Mouse (Mus musculus): ENCODE results near the gene Il16. TPM values are rescaled to one million over a fixed set of nuclear protein-coding genes. Genes with fewer than 3 reads are reported as not detected.
A peak's percentile ranks its signal among the peaks of the same experiment; 100 is the strongest.

The Il16 gene
- total RNA-seq, 2 experiments from 2014 or later: 18.6 to 66.4 TPM

DNA sequence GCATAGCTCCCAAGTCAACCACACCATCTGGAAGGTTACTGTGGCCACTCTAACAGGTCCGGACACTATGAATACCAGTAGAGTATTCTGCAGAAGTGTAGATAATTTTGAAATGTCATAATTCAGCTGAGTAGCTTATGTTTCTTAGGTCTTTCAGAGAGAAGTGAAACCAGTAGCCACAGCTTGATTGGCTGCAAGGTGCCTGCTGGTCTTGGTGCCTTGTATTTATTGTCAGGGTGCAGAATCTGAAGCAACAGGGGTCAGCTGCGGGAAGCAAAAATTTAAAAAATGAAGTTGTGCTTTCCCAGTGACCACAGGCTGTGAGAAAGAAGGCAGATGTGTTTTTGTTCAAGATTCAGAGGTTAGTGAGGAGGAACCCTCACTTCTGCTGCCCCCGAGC lies 129.3 kb downstream of the Il16 start:
- ATAC-seq (replicated peaks; ENCODE audit: poor library complexity): peak; percentile 91

DNA sequence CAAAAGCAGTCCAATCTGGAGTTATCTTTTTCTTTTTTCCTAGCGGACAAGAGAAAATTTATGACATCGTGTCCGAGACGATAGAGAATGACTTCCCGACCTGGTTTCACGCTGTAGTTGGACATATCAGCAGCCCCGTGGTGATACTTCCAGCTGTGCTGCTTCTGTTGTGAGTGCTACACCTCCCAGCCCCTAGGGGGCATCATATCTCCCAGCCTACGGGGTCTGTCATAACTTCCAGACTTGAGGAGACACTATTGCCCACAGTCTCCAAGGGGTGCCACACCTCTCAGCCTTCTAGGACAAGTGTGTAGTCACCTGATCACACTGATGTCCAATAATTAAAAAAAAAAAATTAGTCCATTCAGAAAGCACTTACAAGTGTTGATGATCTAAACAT lies 129.7 kb downstream of the Il16 start:
- peak; percentile 58 for ATAC-seq (replicated peaks; ENCODE audit: poor library complexity)

DNA sequence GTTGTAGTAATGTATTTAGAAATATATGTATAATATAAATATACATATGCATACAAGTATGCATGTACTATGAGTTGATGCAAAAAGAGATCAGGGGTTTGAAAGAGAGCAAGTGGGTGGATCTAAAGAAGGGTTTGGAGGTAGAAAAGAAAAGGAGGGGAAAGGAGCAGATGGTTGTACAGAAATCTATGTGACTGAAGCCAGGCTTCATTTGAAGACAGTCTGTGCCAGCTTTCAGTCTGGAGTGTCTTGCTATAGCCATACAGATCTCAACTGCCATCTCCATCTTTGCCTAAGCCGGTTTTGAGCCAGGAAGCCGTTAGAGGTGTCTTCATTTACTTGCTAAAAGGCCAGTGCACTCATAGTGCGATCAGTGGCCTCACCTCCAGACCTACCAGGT lies 130.3 kb downstream of the Il16 start:
- ATAC-seq (replicated peaks; ENCODE audit: poor library complexity): no peak

DNA sequence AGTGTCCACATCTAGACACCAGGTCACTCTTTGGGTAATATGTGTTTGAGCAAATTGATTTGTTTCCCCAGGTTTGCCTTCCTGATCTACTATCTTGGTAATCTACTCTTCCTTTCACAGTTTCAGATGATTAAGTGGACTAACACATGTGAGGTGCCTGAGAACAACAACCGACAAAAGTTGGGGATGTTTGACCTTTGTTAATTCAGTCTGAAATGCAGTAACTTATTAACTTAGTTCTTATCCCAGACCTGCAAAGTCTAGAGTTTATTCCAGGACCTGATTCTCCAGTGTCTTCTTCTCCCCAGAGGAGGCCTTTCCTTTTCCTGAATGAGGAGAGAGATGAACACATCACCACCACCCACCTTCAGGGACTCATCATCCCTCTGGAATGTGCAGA lies 133.6 kb downstream of the Il16 start:
- ATAC-seq (replicated peaks; ENCODE audit: poor library complexity): no peak

DNA sequence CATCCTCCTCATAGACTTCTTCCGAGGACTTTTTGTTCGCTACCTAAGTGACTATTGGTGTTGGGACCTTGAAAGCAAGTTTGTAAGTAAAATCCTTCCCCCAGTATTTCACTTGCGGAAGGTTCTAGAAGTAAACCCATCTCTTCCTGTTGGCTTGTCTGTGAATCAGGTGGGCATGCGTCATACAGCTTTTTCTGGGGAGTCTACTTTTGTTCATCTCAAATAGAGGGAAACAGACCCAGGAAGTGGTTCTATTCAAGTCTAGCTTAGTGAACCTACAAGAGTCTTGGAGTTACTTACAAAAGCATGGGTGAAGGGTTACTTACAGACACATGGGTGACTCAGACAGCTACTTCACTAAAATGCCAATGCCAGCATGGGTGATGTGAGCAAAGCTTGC lies 135.6 kb downstream of the Il16 start:
- no peak for ATAC-seq (replicated peaks; ENCODE audit: poor library complexity)

DNA sequence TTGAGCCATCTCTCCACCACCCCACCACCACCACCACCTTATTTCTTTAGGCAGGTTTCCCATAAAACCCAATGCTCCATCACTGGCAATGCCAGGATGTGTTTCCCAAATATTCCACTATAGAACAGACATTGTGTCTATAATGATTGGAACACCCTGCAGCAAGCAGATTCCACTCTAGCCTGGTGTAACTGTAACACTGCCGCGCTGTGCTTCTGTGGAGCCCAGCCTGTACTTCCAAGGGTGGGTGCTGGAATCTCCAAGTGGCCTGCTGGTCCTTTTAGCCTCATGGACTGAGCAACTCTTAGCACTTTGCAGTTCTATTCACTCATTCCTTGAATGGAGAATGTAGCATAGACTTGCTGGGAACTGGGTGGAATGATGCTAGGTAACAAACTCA lies 138.7 kb downstream of the Il16 start:
- no peak for ATAC-seq (replicated peaks; ENCODE audit: poor library complexity)

DNA sequence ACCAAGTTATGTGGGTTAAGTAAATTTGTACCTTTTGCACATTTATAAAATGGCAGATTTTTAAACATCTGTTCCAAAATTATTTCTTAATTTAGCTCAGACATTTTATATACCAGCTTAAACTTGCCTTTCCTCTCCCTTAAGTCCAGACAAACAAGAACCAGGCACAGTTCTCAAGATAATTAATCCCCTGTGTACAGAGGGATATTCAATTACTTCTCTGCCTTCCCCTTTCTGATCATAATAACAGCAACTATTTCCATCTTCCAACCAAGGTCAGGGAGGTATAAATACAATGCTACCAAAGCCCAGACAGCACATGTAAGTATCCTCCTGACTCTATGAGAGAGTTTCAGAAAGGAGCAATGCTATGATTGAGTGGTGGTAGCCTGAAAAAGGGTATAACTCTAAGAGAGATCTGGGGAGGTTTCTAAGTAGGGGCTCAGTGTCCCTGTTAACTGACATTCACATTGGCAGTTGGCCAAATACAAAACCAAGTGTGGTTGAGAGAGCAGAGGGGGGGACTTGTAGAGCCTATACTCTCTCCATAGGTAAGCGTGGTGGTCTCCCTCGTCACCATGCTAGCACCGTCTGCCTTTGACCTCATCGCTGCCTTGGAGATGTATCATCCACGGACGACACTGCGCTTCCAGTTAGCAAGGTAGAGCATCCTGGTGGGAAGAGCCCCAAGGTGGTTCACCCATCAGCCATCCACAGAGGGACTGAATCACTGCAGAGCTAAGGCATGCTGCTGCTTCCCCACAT lies 141.2 kb downstream of the Il16 start:
- no peak for ATAC-seq (replicated peaks; ENCODE audit: poor library complexity)

DNA sequence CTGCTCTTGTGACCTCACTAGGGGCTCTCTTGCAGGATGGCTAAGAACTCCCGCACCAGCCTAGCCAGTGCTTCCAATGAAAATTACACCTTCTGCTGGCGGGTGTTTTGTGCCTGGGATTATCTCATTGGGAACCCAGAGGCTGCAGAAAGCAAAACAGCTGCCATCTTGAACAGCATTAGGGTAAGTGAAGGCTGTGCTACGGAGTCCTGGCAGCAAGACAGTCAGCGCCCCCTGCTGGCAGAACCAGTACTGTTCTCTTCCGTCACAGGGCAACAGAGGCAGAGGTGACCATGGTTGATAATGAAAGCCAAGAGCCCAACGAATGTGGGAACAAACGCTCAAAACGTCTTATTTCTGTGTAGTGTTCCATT lies 145.6 kb downstream of the Il16 start:
- peak; percentile 91 for ATAC-seq (replicated peaks; ENCODE audit: poor library complexity)

DNA sequence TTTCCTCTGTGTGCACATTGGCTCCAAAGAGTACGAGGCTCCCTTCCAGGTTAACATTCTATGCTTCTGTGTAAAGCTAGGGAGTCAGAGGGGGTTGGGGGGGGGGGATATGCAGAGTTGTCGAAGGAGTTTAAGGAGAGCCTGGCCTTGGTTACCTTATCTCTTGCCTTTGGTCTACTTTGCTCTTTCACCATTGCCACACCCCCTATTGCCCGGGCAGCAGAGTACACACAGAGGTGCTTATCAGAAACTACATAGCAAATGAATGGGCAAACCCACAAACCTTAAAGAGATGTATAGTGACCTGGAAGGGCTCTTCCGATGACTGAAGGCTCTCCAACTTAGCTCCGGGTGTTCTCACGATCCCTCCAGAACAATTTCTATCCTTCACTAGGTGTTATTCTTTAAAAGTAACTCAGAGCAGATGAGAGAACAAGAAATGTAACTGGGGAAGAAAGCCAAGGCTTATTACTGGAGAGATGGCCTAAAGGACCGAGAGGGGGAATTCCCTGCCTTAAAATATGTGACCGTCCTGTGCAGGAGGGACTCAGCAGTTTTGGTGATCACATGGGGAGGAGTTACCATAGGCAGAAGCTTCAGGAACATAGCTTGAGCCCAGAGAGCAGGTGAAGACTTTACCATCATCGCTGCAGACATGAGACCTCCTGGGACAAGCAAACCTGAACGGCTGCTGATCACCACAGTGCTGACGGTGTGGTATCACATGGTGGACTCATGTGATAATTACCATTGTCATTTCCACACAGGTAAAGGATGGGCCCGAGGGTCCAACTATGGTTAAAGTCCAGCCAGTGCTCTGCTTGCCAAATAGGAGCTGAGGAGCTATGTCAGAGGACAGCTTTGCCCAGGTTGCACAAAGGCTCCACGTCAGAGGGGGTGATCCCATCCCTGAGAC lies 146.3 kb downstream of the Il16 start:
- ATAC-seq (replicated peaks; ENCODE audit: poor library complexity): peak; percentile 71

DNA sequence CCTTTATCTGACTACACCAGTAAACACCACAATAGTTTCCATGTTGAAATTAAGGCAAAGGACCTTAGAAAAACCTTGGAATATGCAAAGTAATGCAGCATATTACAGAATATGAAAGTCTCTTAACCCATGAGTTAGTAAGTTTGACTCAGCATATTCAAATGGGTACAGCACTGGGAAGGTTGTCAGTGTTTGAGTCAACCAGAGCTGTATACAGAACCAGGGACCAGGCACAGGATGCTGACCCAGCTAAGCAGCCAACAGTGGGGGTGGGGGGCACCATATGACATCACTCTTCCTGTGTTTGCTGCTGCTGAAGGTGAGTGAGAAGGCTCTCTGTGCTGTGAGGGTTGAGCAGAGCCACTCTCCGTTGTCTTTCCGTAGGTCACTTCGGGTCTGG lies 148.5 kb downstream of the Il16 start:
- no peak for ATAC-seq (replicated peaks; ENCODE audit: poor library complexity)

DNA sequence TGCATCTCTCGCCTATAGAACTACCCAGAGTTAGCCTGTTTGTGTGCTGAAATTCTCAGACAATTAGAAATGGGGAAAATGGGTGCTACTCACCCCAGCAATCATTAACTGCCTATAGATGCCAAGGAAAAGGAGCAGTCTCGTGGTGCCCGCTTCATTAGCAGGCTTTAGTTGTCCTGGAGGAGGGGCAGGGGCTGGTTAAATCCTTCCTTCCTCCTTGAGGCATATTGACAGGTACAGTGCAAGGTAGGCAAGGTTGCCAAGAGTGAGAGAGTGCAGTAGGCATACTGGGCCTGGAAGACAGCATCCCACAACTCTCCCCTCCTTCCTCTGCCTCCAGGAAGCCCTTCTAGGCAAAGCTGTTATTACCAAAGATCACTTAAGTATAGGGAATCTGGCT lies 151.5 kb downstream of the Il16 start:
- ATAC-seq (replicated peaks; ENCODE audit: poor library complexity): no peak

Other genes with a start within 250 kb of the Il16 start
- gene Tmc3, start 160.8 kb downstream of the Il16 start, total RNA-seq (2015): 0.64 TPM in 1 of 2 replicates, not detected in the other
- gene Tmc3, start 160.8 kb downstream of the Il16 start, total RNA-seq (2017): 0.17 TPM in 1 of 2 replicates, not detected in the other
- 9.4 and 11.3 TPM in 2 replicates for gene Stard5, start 113.8 kb downstream of the Il16 start, total RNA-seq (2015)
- 10.0 and 11.0 TPM in 2 replicates for gene Stard5, start 113.8 kb downstream of the Il16 start, total RNA-seq (2017)
- gene Cfap161, start 49.2 kb upstream of the Il16 start, total RNA-seq (2015): not detected in 2 replicates
- not detected in 2 replicates for gene Cfap161, start 49.2 kb upstream of the Il16 start, total RNA-seq (2017)
- 8.3 and 9.3 TPM in 2 replicates for gene Tlnrd1, start 138.6 kb upstream of the Il16 start, total RNA-seq (2015)
- gene Tlnrd1, start 138.6 kb upstream of the Il16 start, total RNA-seq (2017): 4.9 and 5.0 TPM in 2 replicates
- 32.4 and 37.6 TPM in 2 replicates for gene Mesd, start 138.7 kb upstream of the Il16 start, total RNA-seq (2015)
- 61.0 and 61.2 TPM in 2 replicates for gene Mesd, start 138.7 kb upstream of the Il16 start, total RNA-seq (2017)